Mouse (Mus musculus): ENCODE measurements around the gene Gm3415.
"Not testable (repeated sequence)": the region's sequence is repeated elsewhere in the genome, so short reads cannot be mapped to it uniquely, and the experiment has no call there.

DNA sequence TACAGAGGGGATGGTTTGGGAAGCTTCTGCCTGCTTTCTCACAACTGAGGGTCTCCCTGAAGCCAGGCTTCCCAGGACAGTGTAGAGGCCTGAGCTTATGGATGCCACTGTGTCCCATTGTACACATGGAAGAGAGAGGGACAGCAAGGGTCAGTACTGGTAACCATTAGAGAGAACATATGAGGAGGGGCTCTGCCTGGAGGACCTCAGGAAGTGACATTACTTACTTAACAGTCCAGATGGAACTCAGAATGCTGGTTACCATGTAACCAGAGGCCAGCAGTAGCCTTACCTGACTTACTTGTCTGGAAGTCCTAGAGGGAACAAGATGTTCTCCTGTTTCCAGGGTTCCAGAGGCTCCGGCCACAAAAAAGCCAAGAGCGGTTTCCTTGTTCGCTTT, at the start of gene Gm3415:
- not testable (repeated sequence) for TF ChIP-seq ZNF384 (IDR thresholded peaks at IDR 0.05; ENCODE audit: low read depth, low read length); HCFC1 (IDR thresholded peaks at IDR 0.05; ENCODE audit: borderline replicate concordance, insufficient read depth, low read length); ZC3H11A (IDR thresholded peaks at IDR 0.05; ENCODE audit: borderline replicate concordance, low read depth, low read length); CHD2 (IDR thresholded peaks at IDR 0.05; ENCODE audit: low read depth, low read length)
